Mouse (Mus musculus) intestine, embryonic 16.5 days (tissue): ENCODE data around the gene Cbfa2t3. TPM values are rescaled to one million over a fixed set of nuclear protein-coding genes. Genes with fewer than 3 reads are reported as not detected.
A peak's percentile ranks its signal among the peaks of the same experiment; 100 is the strongest.

Experiments used
- ATAC-seq: fragments of 200-750 bp; cut with Nextera tagmentation; 2 replicates; pipeline ENCODE4 v1.8.0; 2017; ENCODE audit warnings: moderate TSS enrichment, moderate library complexity
- H3K27ac ChIP-seq: fragments of 300-500 bp; sonication (generic); 2 replicates; pipeline ENCODE4 v1.5.1; 2014; ENCODE audit warnings: mild to moderate bottlenecking, low read length
- H3K27me3 ChIP-seq: fragments of 300-500 bp; sonication (generic); replicated peaks from 2 replicates; pipeline ENCODE4 v1.6.1; 2014; ENCODE audit warnings: low read length, control low read depth, mixed read lengths; ENCODE audit not compliant: control insufficient read depth, insufficient read depth
- H3K36me3 ChIP-seq: fragments of 300-500 bp; sonication (generic); 2 replicates; pipeline ENCODE4 v1.6.1; 2014; ENCODE audit warnings: low read length, control low read depth; ENCODE audit not compliant: control insufficient read depth, insufficient read depth
- H3K4me1 ChIP-seq: fragments of 300-500 bp; sonication (generic); 2 replicates; pipeline ENCODE4 v1.6.1; 2014; ENCODE audit warnings: low read length, control low read depth, mixed read lengths; ENCODE audit not compliant: control insufficient read depth, insufficient read depth
- H3K4me2 ChIP-seq: fragments of 300-500 bp; sonication (generic); 2 replicates; pipeline ENCODE4 v1.6.1; 2014; ENCODE audit warnings: low read depth, low read length, control low read depth
- H3K4me3 ChIP-seq: fragments of 300-500 bp; sonication (generic); 2 replicates; pipeline ENCODE4 v1.5.1; 2014; ENCODE audit warnings: mild to moderate bottlenecking, low read length
- H3K9ac ChIP-seq: fragments of 300-500 bp; sonication (generic); 2 replicates; pipeline ENCODE4 v1.6.1; 2014; ENCODE audit warnings: low read depth, low read length
- H3K9me3 ChIP-seq: fragments of 300-500 bp; sonication (generic); 2 replicates; pipeline ENCODE4 v1.6.1; 2016; ENCODE audit warnings: low read length, control low read depth; ENCODE audit not compliant: control insufficient read depth
- WGBS: fragments of 180-500 bp; shearing (Covaris S2); extraction: QIAGEN DNeasy Blood & Tissue Kit; methylation state at CpG from one replicate; pipeline ENCODE4 v1.1.7; 2014; 5-methylcytosine and 5-hydroxymethylcytosine counted together
- polyA plus RNA-seq: library from polyadenylated mRNA; unstranded; fragments of >200 nt; fragmentation: Nextera tagmentation; extraction: Ambion mirVana; gene quantifications from 2 replicates; pipeline ENCODE4 v1.2.1, GENCODE M21; 2015

Gene Cbfa2t3
- polyA plus RNA-seq, 1 experiment from 2014 or later: 4.1 TPM

- Histone ChIP-seq H3K9ac (0 out of 2 replicates have a peak overlapping the region, but pooled peaks have one; percentile 2), H3K4me3 (peak overlapping the region; percentile 77), H3K36me3 (no peaks in the 10 kb centered on the region), H3K27ac (no peak overlapping the region), H3K27me3 (peaks cover 40% of the 10 kb centered on the region), H3K4me1 (peaks cover 11% of the 10 kb centered on the region), H3K4me2 (peak overlapping the region; percentile 99), H3K9me3 (no peaks in the 10 kb centered on the region)
- 72% methylated on average over 17 of the region's 17 CpGs for WGBS
- ATAC-seq: no peak
These were observed 23.1 kb downstream of the Cbfa2t3 start for GRCm38 (mm10) chr8:122675596-122676420.

GRCm38 (mm10) chr8:122674999-122675398 is 23.9 kb downstream of the Cbfa2t3 start:
- 38% methylated on average over 7 of the region's 7 CpGs for WGBS
- Histone ChIP-seq H3K27me3 (peaks cover 37% of the 10 kb centered on the region), H3K4me3 (no peak overlapping the region), H3K27ac (no peak overlapping the region), H3K36me3 (no peaks in the 10 kb centered on the region), H3K9ac (no peak overlapping the region), H3K4me1 (peaks cover 11% of the 10 kb centered on the region), H3K4me2 (no peak overlapping the region; the same call in 1 of the 2 replicates), H3K9me3 (no peaks in the 10 kb centered on the region)
- ATAC-seq: no peak

- Histone ChIP-seq H3K4me2 (no peak overlapping the region), H3K4me3 (no peak overlapping the region), H3K27ac (no peak overlapping the region), H3K36me3 (no peaks in the 10 kb centered on the region), H3K9me3 (no peaks in the 10 kb centered on the region), H3K4me1 (peaks cover 10% of the 10 kb centered on the region), H3K27me3 (peaks cover 27% of the 10 kb centered on the region), H3K9ac (no peak overlapping the region)
- 68% methylated on average over 12 of the region's 12 CpGs for WGBS
- ATAC-seq: no peak
These were observed 24.9 kb downstream of the Cbfa2t3 start for GRCm38 (mm10) chr8:122673989-122674388.

- no peak; the same call in 1 of the 2 replicates for ATAC-seq
- Histone ChIP-seq H3K4me2 (no peak overlapping the region), H3K9ac (no peak overlapping the region), H3K9me3 (no peaks in the 10 kb centered on the region), H3K4me1 (peaks cover 7% of the 10 kb centered on the region), H3K27me3 (peaks cover 9% of the 10 kb centered on the region; the same call in 1 of the 2 replicates), H3K36me3 (no peaks in the 10 kb centered on the region), H3K4me3 (no peak overlapping the region), H3K27ac (no peak overlapping the region)
- 71% methylated on average over 6 of the region's 6 CpGs for WGBS
These were observed 27.0 kb downstream of the Cbfa2t3 start for GRCm38 (mm10) chr8:122671894-122672293.

GRCm38 (mm10) chr8:122670718-122671117 is 28.2 kb downstream of the Cbfa2t3 start:
- Histone ChIP-seq H3K4me3 (no peak overlapping the region), H3K27me3 (no peaks in the 10 kb centered on the region), H3K36me3 (no peaks in the 10 kb centered on the region), H3K4me1 (peaks cover 18% of the 10 kb centered on the region), H3K9ac (no peak overlapping the region), H3K27ac (no peak overlapping the region), H3K4me2 (no peak overlapping the region), H3K9me3 (no peaks in the 10 kb centered on the region)
- no peak for ATAC-seq
- WGBS: 76% methylated on average over 3 of the region's 3 CpGs

GRCm38 (mm10) chr8:122670001-122670400 is 28.9 kb downstream of the Cbfa2t3 start:
- H3K4me3 ChIP-seq: no peak overlapping the region
- no peak for ATAC-seq
- H3K9ac ChIP-seq: no peak overlapping the region
- H3K27me3 ChIP-seq: no peaks in the 10 kb centered on the region
- H3K4me1 ChIP-seq: peaks cover 21% of the 10 kb centered on the region
- no peak overlapping the region for H3K27ac ChIP-seq
- H3K4me2 ChIP-seq: no peak overlapping the region
- H3K36me3 ChIP-seq: no peaks in the 10 kb centered on the region
- no peaks in the 10 kb centered on the region for H3K9me3 ChIP-seq
- 25% methylated on average over 11 of the region's 11 CpGs for WGBS

GRCm38 (mm10) chr8:122669370-122669769 is 29.5 kb downstream of the Cbfa2t3 start:
- Histone ChIP-seq H3K4me1 (peaks cover 23% of the 10 kb centered on the region), H3K27me3 (no peaks in the 10 kb centered on the region), H3K4me3 (no peak overlapping the region)

GRCm38 (mm10) chr8:122667854-122668253 is 31.1 kb downstream of the Cbfa2t3 start:
- Histone ChIP-seq H3K36me3 (no peaks in the 10 kb centered on the region), H3K27me3 (no peaks in the 10 kb centered on the region), H3K27ac (no peak overlapping the region), H3K4me3 (no peak overlapping the region), H3K4me2 (no peak overlapping the region), H3K9ac (no peak overlapping the region), H3K9me3 (no peaks in the 10 kb centered on the region), H3K4me1 (peaks cover 27% of the 10 kb centered on the region)
- ATAC-seq: no peak
- 76% methylated on average over 11 of the region's 11 CpGs for WGBS

More at GRCm38 (mm10) chr8:122669370-122669769, 29.5 kb downstream of the Cbfa2t3 start:
- H3K36me3 ChIP-seq: no peaks in the 10 kb centered on the region
- no peak overlapping the region for H3K9ac ChIP-seq
- no peaks in the 10 kb centered on the region for H3K9me3 ChIP-seq
- no peak overlapping the region for H3K27ac ChIP-seq
- ATAC-seq: no peak
- no peak overlapping the region for H3K4me2 ChIP-seq
- 51% methylated on average over 5 of the region's 5 CpGs for WGBS

GRCm38 (mm10) chr8:122666827-122667226 is 32.1 kb downstream of the Cbfa2t3 start:
- no peaks in the 10 kb centered on the region for H3K36me3 ChIP-seq
- 0 out of 2 replicates have a peak, but pooled peaks have one; percentile 9 for ATAC-seq
- no peaks in the 10 kb centered on the region for H3K27me3 ChIP-seq
- H3K4me2 ChIP-seq: no peak overlapping the region
- H3K4me1 ChIP-seq: peaks cover 27% of the 10 kb centered on the region
- H3K9ac ChIP-seq: 0 out of 2 replicates have a peak overlapping the region, but pooled peaks have one; percentile 27
- WGBS: 53% methylated on average over 12 of the region's 12 CpGs
- no peak overlapping the region for H3K4me3 ChIP-seq
- H3K9me3 ChIP-seq: no peaks in the 10 kb centered on the region
- H3K27ac ChIP-seq: peak overlapping the region; percentile 49
